Mouse (Mus musculus) midbrain, embryonic 15.5 days (tissue): ENCODE results near the gene Ip6k1. TPM values are rescaled to one million over a fixed set of nuclear protein-coding genes. Genes with fewer than 3 reads are reported as not detected.
"Not testable (repeated sequence)": the region's sequence is repeated elsewhere in the genome, so short reads cannot be mapped to it uniquely, and the experiment has no call there.

ENCODE experiments used
- ATAC-seq: fragments of 200-750 bp; cut with Nextera tagmentation; replicated peaks from 2 replicates; pipeline ENCODE4 v1.8.0; 2017; ENCODE audit warnings: moderate TSS enrichment
- H3K27ac ChIP-seq: fragments of 300-500 bp; sonication (generic); 2 replicates; pipeline ENCODE4 v1.5.1; 2015; ENCODE audit warnings: mild to moderate bottlenecking, inconsistent platforms
- H3K27me3 ChIP-seq: fragments of 300-500 bp; sonication (generic); replicated peaks from 2 replicates; pipeline ENCODE4 v1.6.1; 2015; ENCODE audit warnings: inconsistent platforms
- H3K36me3 ChIP-seq: fragments of 300-500 bp; sonication (generic); replicated peaks from 2 replicates; pipeline ENCODE4 v1.6.1; 2015; ENCODE audit warnings: inconsistent platforms
- H3K4me1 ChIP-seq: fragments of 300-500 bp; sonication (generic); 2 replicates; pipeline ENCODE4 v1.6.1; 2015; ENCODE audit warnings: inconsistent platforms
- H3K4me2 ChIP-seq: fragments of 300-500 bp; sonication (generic); 2 replicates; pipeline ENCODE4 v1.6.1; 2015; ENCODE audit warnings: inconsistent platforms, mild to moderate bottlenecking, moderate library complexity
- H3K4me3 ChIP-seq: fragments of 300-500 bp; sonication (generic); 2 replicates; pipeline ENCODE4 v1.5.1; 2015; ENCODE audit warnings: mild to moderate bottlenecking, inconsistent platforms
- H3K9ac ChIP-seq: fragments of 300-500 bp; sonication (generic); 2 replicates; pipeline ENCODE4 v1.6.1; 2015; ENCODE audit warnings: mild to moderate bottlenecking, inconsistent platforms
- H3K9me3 ChIP-seq: fragments of 300-500 bp; sonication (generic); 2 replicates; pipeline ENCODE4 v1.6.1; 2016; ENCODE audit warnings: inconsistent platforms
- WGBS: fragments of 180-500 bp; shearing (Covaris S2); methylation state at CpG from one replicate; pipeline ENCODE4 v1.1.7; 2015; ENCODE audit warnings: mixed read lengths; 5-methylcytosine and 5-hydroxymethylcytosine counted together
- polyA plus RNA-seq: library from polyadenylated mRNA; unstranded; fragments of >200 nt; fragmentation: Nextera tagmentation; extraction: Ambion mirVana; gene quantifications from 2 replicates; pipeline ENCODE4 v1.2.1, GENCODE M21; 2015

Gene Ip6k1
- polyA plus RNA-seq, 1 experiment from 2014 or later: 124 TPM

DNA sequence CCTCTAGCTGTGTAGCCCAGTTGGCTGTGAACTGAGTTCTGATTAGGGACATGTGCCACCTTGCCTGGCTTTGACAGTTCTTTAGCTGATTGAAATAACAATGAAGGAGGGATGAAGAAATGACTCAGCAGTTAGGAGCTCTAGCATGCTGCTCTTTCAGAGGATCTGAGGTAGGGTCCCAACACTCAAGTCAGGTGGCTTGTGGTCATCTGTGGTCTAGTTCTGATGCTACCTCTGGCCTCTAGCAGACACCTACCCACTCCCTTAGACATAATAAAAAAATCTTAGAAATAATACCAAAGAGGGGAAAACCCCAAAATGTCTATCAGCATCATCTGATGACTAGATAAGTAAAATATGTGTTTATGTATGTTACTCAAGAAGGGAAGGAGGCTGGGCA, 8.1 kb downstream of the Ip6k1 start:
- Histone ChIP-seq H3K36me3 (no peaks in the 10 kb centered on the region), H3K9me3 (no peaks in the 10 kb centered on the region), H3K4me3 (no peak overlapping the region), H3K4me1 (peaks cover 14% of the 10 kb centered on the region), H3K27ac (no peak overlapping the region), H3K27me3 (no peaks in the 10 kb centered on the region), H3K9ac (no peak overlapping the region), H3K4me2 (no peak overlapping the region)
- no peak for ATAC-seq

DNA sequence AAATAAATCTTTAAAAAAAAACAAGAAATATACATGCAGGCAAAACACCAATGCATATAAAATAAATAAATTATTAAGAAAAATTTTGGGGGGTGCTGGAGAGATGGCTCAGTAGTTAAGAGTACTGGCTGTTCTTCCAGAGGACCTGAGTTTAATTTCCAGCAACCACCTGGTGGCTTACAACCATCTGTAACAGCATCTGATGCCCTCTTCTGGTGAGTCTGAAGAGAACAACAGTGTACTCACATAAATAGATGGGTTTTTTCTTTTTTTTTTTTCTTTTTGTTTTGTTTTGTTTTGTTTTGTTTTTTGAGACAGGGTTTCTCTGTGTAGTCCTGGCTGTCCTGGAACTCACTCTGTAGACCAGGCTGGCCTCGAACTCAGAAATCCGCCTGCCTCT, 11.3 kb downstream of the Ip6k1 start:
- H3K4me1 ChIP-seq, H3K4me3 ChIP-seq, ATAC-seq, H3K27ac ChIP-seq, H3K36me3 ChIP-seq, H3K9ac ChIP-seq, H3K27me3 ChIP-seq, H3K4me2 ChIP-seq, H3K9me3 ChIP-seq: not testable (repeated sequence)
- 100% methylated on average over 2 of the region's 2 CpGs for WGBS

DNA sequence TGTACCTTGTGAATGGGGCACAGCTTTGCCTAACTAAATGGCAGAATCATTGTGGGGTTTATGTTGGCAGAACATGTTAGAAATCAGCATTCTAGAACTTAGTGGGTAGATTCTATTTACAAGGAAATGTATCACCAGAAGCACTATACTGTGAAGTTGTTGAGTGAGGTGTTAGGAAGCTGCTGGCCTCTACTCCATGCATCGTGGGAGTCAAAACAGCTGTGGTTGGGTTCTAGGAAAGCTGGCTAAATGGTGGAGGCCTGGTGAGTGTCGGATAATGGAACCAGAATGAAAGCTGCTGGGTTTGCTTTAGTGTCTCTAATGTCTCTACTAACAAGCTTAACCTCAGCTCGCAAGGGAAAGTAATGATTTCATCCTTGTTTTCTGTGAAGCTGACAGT, 14.8 kb downstream of the Ip6k1 start:
- H3K27me3 ChIP-seq: no peaks in the 10 kb centered on the region
- no peaks in the 10 kb centered on the region for H3K36me3 ChIP-seq
- H3K9ac ChIP-seq: no peak overlapping the region
- no peak for ATAC-seq
- H3K9me3 ChIP-seq: no peaks in the 10 kb centered on the region
- no peak overlapping the region for H3K4me3 ChIP-seq
- no peak overlapping the region for H3K27ac ChIP-seq
- 73% methylated on average over 3 of the region's 3 CpGs for WGBS
- H3K4me1 ChIP-seq: 0 out of 2 replicates have a peak, but pooled peaks cover 3% of the 10 kb centered on the region
- H3K4me2 ChIP-seq: no peak overlapping the region

GRCm38 (mm10) chr9:108020741-108021140, 18.4 kb downstream of the Ip6k1 start:
- no peak overlapping the region for H3K4me2 ChIP-seq
- H3K9ac ChIP-seq: no peak overlapping the region
- no peaks in the 10 kb centered on the region for H3K36me3 ChIP-seq
- no peak overlapping the region for H3K27ac ChIP-seq
- H3K27me3 ChIP-seq: no peaks in the 10 kb centered on the region
- H3K9me3 ChIP-seq: no peaks in the 10 kb centered on the region
- no peak overlapping the region for H3K4me3 ChIP-seq
- 0 out of 2 replicates have a peak, but pooled peaks cover 3% of the 10 kb centered on the region for H3K4me1 ChIP-seq
- ATAC-seq: no peak
- WGBS: 100% methylated on average over 1 of the region's 1 CpGs

- no peak for ATAC-seq
- no peak overlapping the region for H3K9ac ChIP-seq
- 0 out of 2 replicates have a peak, but pooled peaks cover 3% of the 10 kb centered on the region for H3K4me1 ChIP-seq
- H3K36me3 ChIP-seq: peaks cover 13% of the 10 kb centered on the region
- H3K27me3 ChIP-seq: no peaks in the 10 kb centered on the region
- no peak overlapping the region for H3K4me2 ChIP-seq
- H3K27ac ChIP-seq: no peak overlapping the region
- 94% methylated on average over 3 of the region's 3 CpGs for WGBS
- H3K4me3 ChIP-seq: no peak overlapping the region
- H3K9me3 ChIP-seq: no peaks in the 10 kb centered on the region
These were observed 20.9 kb downstream of the Ip6k1 start for GRCm38 (mm10) chr9:108023216-108023615.

GRCm38 (mm10) chr9:108026584-108026983, 24.3 kb downstream of the Ip6k1 start:
- H3K36me3 ChIP-seq: peaks cover 13% of the 10 kb centered on the region
- H3K4me3 ChIP-seq: no peak overlapping the region
- no peak overlapping the region for H3K4me2 ChIP-seq
- no peaks in the 10 kb centered on the region for H3K27me3 ChIP-seq
- no peaks in the 10 kb centered on the region for H3K9me3 ChIP-seq
- WGBS: 95% methylated on average over 3 of the region's 3 CpGs
- H3K4me1 ChIP-seq: no peaks in the 10 kb centered on the region
- no peak overlapping the region for H3K9ac ChIP-seq
- no peak overlapping the region for H3K27ac ChIP-seq
- ATAC-seq: no peak

DNA sequence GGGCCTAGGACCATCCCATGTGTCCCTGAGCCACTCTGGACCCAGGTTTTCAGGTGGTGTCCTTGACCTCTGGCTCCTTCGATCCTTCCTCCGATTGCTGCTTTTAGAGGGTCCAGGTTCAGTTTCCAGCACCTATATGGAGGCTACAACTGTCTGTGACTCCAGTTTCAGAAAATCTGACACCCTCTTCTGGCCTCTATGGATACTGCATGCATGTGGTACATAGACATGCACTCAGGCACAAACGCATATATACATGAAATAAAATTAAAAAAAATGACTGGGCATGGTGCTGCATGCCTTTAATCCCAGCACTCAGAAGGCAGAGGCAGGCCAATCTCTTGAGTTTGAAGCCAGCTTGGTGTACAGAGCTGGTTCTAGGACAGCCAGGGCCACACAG, 25.6 kb downstream of the Ip6k1 start:
- H3K4me1 ChIP-seq: no peaks in the 10 kb centered on the region
- no peaks in the 10 kb centered on the region for H3K27me3 ChIP-seq
- 96% methylated on average over 3 of the region's 3 CpGs for WGBS
- no peak overlapping the region for H3K4me3 ChIP-seq
- H3K36me3 ChIP-seq: peaks cover 15% of the 10 kb centered on the region
- H3K9me3 ChIP-seq: no peaks in the 10 kb centered on the region
- H3K9ac ChIP-seq: no peak overlapping the region
- no peak overlapping the region for H3K4me2 ChIP-seq
- H3K27ac ChIP-seq: no peak overlapping the region
- ATAC-seq: no peak

DNA sequence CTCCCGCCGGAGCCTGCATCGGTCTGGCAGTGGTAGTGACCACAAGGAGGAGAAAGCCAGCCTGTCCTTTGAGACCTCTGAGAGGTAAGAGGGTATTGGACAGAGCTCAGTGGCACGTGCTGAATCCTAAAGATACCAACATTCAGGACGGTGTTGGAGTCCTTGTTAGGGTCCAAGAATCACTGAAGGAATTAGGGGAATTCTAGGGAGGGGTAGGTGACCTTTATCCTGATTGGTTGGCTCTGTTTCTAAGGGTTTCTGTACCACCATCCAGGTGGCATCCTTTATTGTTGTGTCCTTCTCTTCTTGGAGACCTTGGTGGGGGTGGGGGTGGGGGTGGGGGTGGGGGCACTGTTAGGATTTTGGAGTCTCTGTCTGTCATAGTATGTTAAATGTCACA, 29.8 kb downstream of the Ip6k1 start:
- no peak for ATAC-seq
- WGBS: 88% methylated on average over 5 of the region's 5 CpGs
- peaks cover 25% of the 10 kb centered on the region for H3K36me3 ChIP-seq

DNA sequence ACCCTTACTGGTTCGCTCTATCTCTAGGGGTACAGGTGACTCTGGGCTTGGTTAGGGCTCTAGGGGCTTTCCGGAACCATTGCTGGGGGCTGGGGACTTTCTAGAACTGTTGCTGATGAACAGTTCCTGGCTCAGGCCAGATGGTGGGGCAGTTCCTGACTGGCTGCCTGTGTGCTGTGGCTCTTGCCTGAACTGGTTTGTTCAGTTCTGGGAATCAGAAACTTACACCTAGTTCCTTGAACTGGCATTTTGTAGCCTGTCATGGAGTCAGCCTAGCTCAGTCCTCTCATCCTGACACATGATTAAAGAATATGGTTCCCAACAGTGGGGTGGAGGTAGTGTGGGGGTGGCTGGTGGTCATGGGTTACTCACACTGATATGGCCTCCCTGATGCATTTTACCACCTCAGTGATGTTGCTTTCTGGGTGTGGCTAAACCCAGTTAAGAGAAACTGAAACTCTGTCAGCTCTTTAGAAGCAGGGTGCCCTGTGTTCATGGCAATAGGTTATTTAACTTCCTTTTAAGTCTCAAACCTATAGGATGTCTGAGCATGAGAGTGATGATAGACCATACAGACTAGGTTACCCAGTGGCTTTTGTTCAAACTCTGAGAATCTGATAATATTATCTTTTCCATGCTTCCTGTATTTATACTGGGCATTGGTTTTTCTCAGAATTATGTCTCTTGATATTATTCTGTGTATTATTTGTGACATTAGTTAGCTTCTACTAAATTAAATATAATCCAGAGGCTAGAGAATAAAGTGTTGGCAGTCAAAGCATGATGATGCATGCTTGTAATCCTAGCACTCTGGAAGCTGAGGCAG, 33.2 kb downstream of the Ip6k1 start:
- peaks cover 16% of the 10 kb centered on the region; the same call in 1 of the 2 replicates for H3K36me3 ChIP-seq
- H3K27me3 ChIP-seq: no peaks in the 10 kb centered on the region
- no peaks in the 10 kb centered on the region for H3K9me3 ChIP-seq
- H3K9ac ChIP-seq: no peak overlapping the region
- 98% methylated on average over 2 of the region's 2 CpGs for WGBS
- H3K4me3 ChIP-seq: no peak overlapping the region
- no peak for ATAC-seq
- no peak overlapping the region for H3K27ac ChIP-seq
- H3K4me1 ChIP-seq: no peaks in the 10 kb centered on the region
- no peak overlapping the region for H3K4me2 ChIP-seq

More for the DNA sequence above, 29.8 kb downstream of the Ip6k1 start:
- Histone ChIP-seq H3K9ac (no peak overlapping the region), H3K27me3 (no peaks in the 10 kb centered on the region), H3K9me3 (no peaks in the 10 kb centered on the region), H3K4me1 (no peaks in the 10 kb centered on the region), H3K27ac (no peak overlapping the region), H3K4me3 (no peak overlapping the region), H3K4me2 (no peak overlapping the region)

GRCm38 (mm10) chr9:108044751-108045492, 42.6 kb downstream of the Ip6k1 start:
- Histone ChIP-seq H3K27ac (no peak overlapping the region), H3K4me1 (peaks cover 15% of the 10 kb centered on the region), H3K36me3 (peaks cover 41% of the 10 kb centered on the region), H3K9me3 (no peaks in the 10 kb centered on the region), H3K9ac (no peak overlapping the region), H3K27me3 (no peaks in the 10 kb centered on the region), H3K4me3 (no peak overlapping the region), H3K4me2 (no peak overlapping the region)
- WGBS: 96% methylated on average over 8 of the region's 8 CpGs
- ATAC-seq: no peak

GRCm38 (mm10) chr9:108046582-108046981, 44.3 kb downstream of the Ip6k1 start:
- no peak for ATAC-seq
- Histone ChIP-seq H3K9ac (no peak overlapping the region), H3K4me3 (no peak overlapping the region), H3K9me3 (no peaks in the 10 kb centered on the region), H3K36me3 (peaks cover 34% of the 10 kb centered on the region), H3K4me2 (no peak overlapping the region), H3K27me3 (no peaks in the 10 kb centered on the region), H3K27ac (no peak overlapping the region), H3K4me1 (peaks cover 22% of the 10 kb centered on the region)
- WGBS: 91% methylated on average over 4 of the region's 4 CpGs

- peak overlapping the region; percentile 56 for H3K27ac ChIP-seq
- H3K9ac ChIP-seq: peak overlapping the region; percentile 38
- peak overlapping the region; percentile 54 for H3K4me3 ChIP-seq
- 56% methylated on average over 17 of the region's 17 CpGs for WGBS
- H3K27me3 ChIP-seq: no peaks in the 10 kb centered on the region
- H3K4me2 ChIP-seq: peak overlapping the region; percentile 95
- no peak for ATAC-seq
- peaks cover 29% of the 10 kb centered on the region for H3K4me1 ChIP-seq
- H3K36me3 ChIP-seq: peaks cover 27% of the 10 kb centered on the region
- H3K9me3 ChIP-seq: no peaks in the 10 kb centered on the region
These were observed 45.6 kb downstream of the Ip6k1 start for GRCm38 (mm10) chr9:108047601-108048565.
